Mouse (Mus musculus): Measurements from ENCODE around the gene Ercc6. TPM values are rescaled to one million over a fixed set of nuclear protein-coding genes. Genes with fewer than 3 reads are reported as not detected.
A peak's percentile ranks its signal among the peaks of the same experiment; 100 is the strongest.

The Ercc6 gene
- polyA plus RNA-seq, 1 experiment from 2014 or later: 29.3 TPM

GRCm38 (mm10) chr14:32583696-32584095 is 70.4 kb downstream of the Ercc6 start:
- no peak overlapping the region for H3K9ac ChIP-seq (ENCODE audit: low read length)
- H3K4me3 ChIP-seq (ENCODE audit: low read depth, low read length): no peak overlapping the region
- WGBS: 89% methylated on average over 9 of the region's 9 CpGs
- DNase-seq (ENCODE audit: low spot score, missing footprints) (no peak), ATAC-seq (ENCODE audit: low FRiP score) (no peak)
- no peak overlapping the region for H3K27ac ChIP-seq (ENCODE audit: low read depth, low read length)
- no peaks in the 10 kb centered on the region for H3K36me3 ChIP-seq (ENCODE audit: control insufficient read depth, insufficient read depth, low read length)
- no peaks in the 10 kb centered on the region for H3K9me3 ChIP-seq (ENCODE audit: control insufficient read depth, low read length)
- H3K27me3 ChIP-seq (ENCODE audit: control insufficient read depth, insufficient read depth, low read length): no peaks in the 10 kb centered on the region
- H3K4me2 ChIP-seq: no peak overlapping the region
- no peaks in the 10 kb centered on the region for H3K4me1 ChIP-seq (ENCODE audit: control insufficient read depth, insufficient read depth, low read length)

- 11% methylated on average over 10 of the region's 10 CpGs for WGBS
- peak; percentile 97 for DNase-seq (ENCODE audit: low spot score, missing footprints)
- H3K9ac ChIP-seq (ENCODE audit: low read length): no peak overlapping the region
- H3K4me2 ChIP-seq: no peak overlapping the region
- H3K27me3 ChIP-seq (ENCODE audit: control insufficient read depth, insufficient read depth, low read length): no peaks in the 10 kb centered on the region
- H3K4me1 ChIP-seq (ENCODE audit: control insufficient read depth, insufficient read depth, low read length): no peaks in the 10 kb centered on the region
- no peaks in the 10 kb centered on the region for H3K9me3 ChIP-seq (ENCODE audit: control insufficient read depth, low read length)
- H3K27ac ChIP-seq (ENCODE audit: low read depth, low read length): no peak overlapping the region
- ATAC-seq (ENCODE audit: low FRiP score): peak; percentile 40; the same call in 1 of the 2 replicates
- no peaks in the 10 kb centered on the region for H3K36me3 ChIP-seq (ENCODE audit: control insufficient read depth, insufficient read depth, low read length)
- no peak overlapping the region for H3K4me3 ChIP-seq (ENCODE audit: low read depth, low read length)
Observed at GRCm38 (mm10) chr14:32587013-32587784, 73.9 kb downstream of the Ercc6 start.

- 75% methylated on average over 3 of the region's 3 CpGs for WGBS
Observed at GRCm38 (mm10) chr14:32590377-32590776, 77.1 kb downstream of the Ercc6 start.

GRCm38 (mm10) chr14:32597232-32598231 is 84.2 kb downstream of the Ercc6 start:
- WGBS: under 1% methylated on average over 78 of the region's 78 CpGs
- peak overlapping the region; percentile 52 for H3K4me2 ChIP-seq
- peak; percentile 40 for ATAC-seq (ENCODE audit: low FRiP score)
- peak overlapping the region; percentile 36; the same call in 1 of the 2 replicates for H3K9ac ChIP-seq (ENCODE audit: low read length)
- H3K4me3 ChIP-seq (ENCODE audit: low read depth, low read length): peak overlapping the region; percentile 28
- H3K4me1 ChIP-seq (ENCODE audit: control insufficient read depth, insufficient read depth, low read length): peaks cover 19% of the 10 kb centered on the region
- H3K36me3 ChIP-seq (ENCODE audit: control insufficient read depth, insufficient read depth, low read length): no peaks in the 10 kb centered on the region
- H3K27me3 ChIP-seq (ENCODE audit: control insufficient read depth, insufficient read depth, low read length): peaks cover 72% of the 10 kb centered on the region
- H3K27ac ChIP-seq (ENCODE audit: low read depth, low read length): no peak overlapping the region
- H3K9me3 ChIP-seq (ENCODE audit: control insufficient read depth, low read length): no peaks in the 10 kb centered on the region
- DNase-seq (ENCODE audit: low spot score, missing footprints): peak; percentile 98

More at GRCm38 (mm10) chr14:32590377-32590776, 77.1 kb downstream of the Ercc6 start:
- no peak for ATAC-seq (ENCODE audit: low FRiP score)
- Histone ChIP-seq H3K27me3 (ENCODE audit: control insufficient read depth, insufficient read depth, low read length) (peaks cover 9% of the 10 kb centered on the region), H3K9me3 (ENCODE audit: control insufficient read depth, low read length) (no peaks in the 10 kb centered on the region), H3K4me2 (no peak overlapping the region), H3K9ac (ENCODE audit: low read length) (no peak overlapping the region), H3K27ac (ENCODE audit: low read depth, low read length) (no peak overlapping the region), H3K4me3 (ENCODE audit: low read depth, low read length) (no peak overlapping the region), H3K36me3 (ENCODE audit: control insufficient read depth, insufficient read depth, low read length) (no peaks in the 10 kb centered on the region), H3K4me1 (ENCODE audit: control insufficient read depth, insufficient read depth, low read length) (no peaks in the 10 kb centered on the region)
- DNase-seq (ENCODE audit: low spot score, missing footprints): no peak

GRCm38 (mm10) chr14:32598437-32599219 is 85.3 kb downstream of the Ercc6 start:
- peak overlapping the region; percentile 28 for H3K4me3 ChIP-seq (ENCODE audit: low read depth, low read length)
- no peak overlapping the region for H3K27ac ChIP-seq (ENCODE audit: low read depth, low read length)
- no peak overlapping the region; the same call in none of the 2 replicates for H3K4me2 ChIP-seq
- no peaks in the 10 kb centered on the region for H3K36me3 ChIP-seq (ENCODE audit: control insufficient read depth, insufficient read depth, low read length)
- H3K9me3 ChIP-seq (ENCODE audit: control insufficient read depth, low read length): no peaks in the 10 kb centered on the region
- ATAC-seq (ENCODE audit: low FRiP score): no peak
- DNase-seq (ENCODE audit: low spot score, missing footprints): peak; percentile 95
- H3K9ac ChIP-seq (ENCODE audit: low read length): no peak overlapping the region
- peaks cover 19% of the 10 kb centered on the region for H3K4me1 ChIP-seq (ENCODE audit: control insufficient read depth, insufficient read depth, low read length)
- peaks cover 72% of the 10 kb centered on the region for H3K27me3 ChIP-seq (ENCODE audit: control insufficient read depth, insufficient read depth, low read length)
- 4% methylated on average over 23 of the region's 23 CpGs for WGBS

GRCm38 (mm10) chr14:32599290-32600041 is 86.1 kb downstream of the Ercc6 start, which contains the start of gene Prrxl1:
TSS of gene Prrxl1 (plus strand) at chr14:32599407.
- peak; percentile 77 for ATAC-seq (ENCODE audit: low FRiP score)
- Histone ChIP-seq H3K9me3 (ENCODE audit: control insufficient read depth, low read length) (no peaks in the 10 kb centered on the region), H3K4me3 (ENCODE audit: low read depth, low read length) (peak within 1 kb of the TSS; percentile 33), H3K36me3 (ENCODE audit: control insufficient read depth, insufficient read depth, low read length) (no peaks in the 10 kb centered on the region), H3K27me3 (ENCODE audit: control insufficient read depth, insufficient read depth, low read length) (peaks cover 72% of the 10 kb centered on the region), H3K27ac (ENCODE audit: low read depth, low read length) (no peak within 1 kb of the TSS), H3K4me2 (peak within 1 kb of the TSS; percentile 59), H3K4me1 (ENCODE audit: control insufficient read depth, insufficient read depth, low read length) (peaks cover 19% of the 10 kb centered on the region), H3K9ac (ENCODE audit: low read length) (peak within 1 kb of the TSS; percentile 45)
- WGBS: under 1% methylated on average over 53 of the region's 53 CpGs
- DNase-seq (ENCODE audit: low spot score, missing footprints): peak; percentile 95

- WGBS: under 1% methylated on average over 15 of the region's 16 CpGs
- Histone ChIP-seq H3K4me3 (ENCODE audit: low read depth, low read length) (peak overlapping the region; percentile 33), H3K27me3 (ENCODE audit: control insufficient read depth, insufficient read depth, low read length) (peaks cover 66% of the 10 kb centered on the region), H3K4me2 (peak overlapping the region; percentile 59), H3K9me3 (ENCODE audit: control insufficient read depth, low read length) (no peaks in the 10 kb centered on the region), H3K27ac (ENCODE audit: low read depth, low read length) (no peak overlapping the region), H3K9ac (ENCODE audit: low read length) (no peak overlapping the region), H3K36me3 (ENCODE audit: control insufficient read depth, insufficient read depth, low read length) (no peaks in the 10 kb centered on the region), H3K4me1 (ENCODE audit: control insufficient read depth, insufficient read depth, low read length) (peaks cover 19% of the 10 kb centered on the region)
- DNase-seq (ENCODE audit: low spot score, missing footprints) (peak; percentile 86), ATAC-seq (ENCODE audit: low FRiP score) (0 out of 2 replicates have a peak, but pooled peaks have one; percentile 17)
Observed at GRCm38 (mm10) chr14:32600110-32600509, 86.8 kb downstream of the Ercc6 start.

GRCm38 (mm10) chr14:32605508-32605907 is 92.2 kb downstream of the Ercc6 start:
- Histone ChIP-seq H3K9me3 (ENCODE audit: control insufficient read depth, low read length) (no peaks in the 10 kb centered on the region), H3K9ac (ENCODE audit: low read length) (no peak overlapping the region), H3K27me3 (ENCODE audit: control insufficient read depth, insufficient read depth, low read length) (peaks cover 12% of the 10 kb centered on the region), H3K36me3 (ENCODE audit: control insufficient read depth, insufficient read depth, low read length) (no peaks in the 10 kb centered on the region), H3K4me1 (ENCODE audit: control insufficient read depth, insufficient read depth, low read length) (no peaks in the 10 kb centered on the region), H3K4me2 (no peak overlapping the region), H3K4me3 (ENCODE audit: low read depth, low read length) (no peak overlapping the region), H3K27ac (ENCODE audit: low read depth, low read length) (no peak overlapping the region)
- no peak for DNase-seq (ENCODE audit: low spot score, missing footprints)
- 53% methylated on average over 15 of the region's 15 CpGs for WGBS
- no peak for ATAC-seq (ENCODE audit: low FRiP score)
